In the genomic region with DNA sequence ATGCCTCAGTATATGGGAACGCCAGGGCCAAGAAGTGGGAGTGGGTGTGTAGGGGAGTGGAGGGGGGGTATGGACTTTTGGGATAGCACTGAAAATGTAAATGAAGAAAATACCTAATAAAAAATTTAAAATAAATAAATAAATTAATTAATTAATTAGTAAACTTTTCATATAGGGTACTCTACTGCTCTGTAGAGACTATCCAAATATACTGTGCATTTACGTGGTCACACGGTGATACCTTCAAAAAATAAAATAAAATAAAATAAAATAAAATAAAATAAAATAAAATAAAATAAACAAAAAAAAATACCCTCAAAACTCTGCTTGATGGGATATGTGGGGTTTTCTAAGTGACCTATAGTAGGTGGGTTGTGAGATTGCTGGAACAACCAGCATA, we compare ENCODE assay signal across 17 mouse cellular contexts.
"Had no signal": no experiment of that assay in that cellular context is flagged by ENCODE, and none has a peak within 500 bp of the region (broad histone marks: within the 10 kb centered on the region; RNA-seq: fewer than 3 reads in every experiment).

No protein-coding gene starts in this region.

- H3K4me1 ChIP-seq: midbrain, embryonic 10.5 days; midbrain, embryonic 13.5 days; neural tube, embryonic 12.5 days had no signal

- H3K27ac ChIP-seq: midbrain, embryonic 10.5 days; midbrain, embryonic 13.5 days; neural tube, embryonic 12.5 days had no signal

- H3K36me3 ChIP-seq: midbrain, embryonic 10.5 days; midbrain, embryonic 13.5 days; neural tube, embryonic 12.5 days had no signal

- H3K9ac ChIP-seq: lung, embryonic 14.5 days; midbrain, embryonic 13.5 days; neural tube, embryonic 12.5 days had no signal

- DNase-seq: lung, adult 18-20 months; lung, embryonic 14.5 days; lung, postnatal 10 days; lung, postnatal 4 days; retina, postnatal 1 day; right cerebral cortex, adult 18-20 months; right cerebral cortex, postnatal 25 days; right cerebral cortex, postnatal 4 days; spleen, adult 18-20 months; thymus, adult 18-20 months; thymus, postnatal 14 days; thymus, postnatal 36 days had no signal

- H3K4me3 ChIP-seq: midbrain, embryonic 10.5 days; midbrain, embryonic 13.5 days; myocyte; neural tube, embryonic 12.5 days had no signal

- ATAC-seq: midbrain, embryonic 13.5 days; midbrain, embryonic 16.5 days had no signal

- H3K9me3 ChIP-seq: midbrain, embryonic 10.5 days; midbrain, embryonic 13.5 days; neural tube, embryonic 12.5 days had no signal

- H3K4me2 ChIP-seq: lung, embryonic 14.5 days; midbrain, embryonic 13.5 days; neural tube, embryonic 12.5 days had no signal

- H3K27me3 ChIP-seq: midbrain, embryonic 13.5 days; neural tube, embryonic 12.5 days had no signal
